Mouse (Mus musculus) testis, adult 2 months (tissue): ENCODE data around the gene Psmc3ip.

ENCODE experiments used
- CTCF ChIP-seq: fragments of 200-500 bp; IDR thresholded peaks from 2 replicates; pipeline ENCODE4 v1.5.1; 2012; ENCODE audit warnings: low read depth, mild to moderate bottlenecking, inconsistent platforms, low read length, moderate library complexity; ENCODE audit not compliant: control insufficient read depth, insufficient read depth, insufficient replicate concordance
- POLR2A ChIP-seq: fragments of 200-500 bp; IDR thresholded peaks from 2 replicates; pipeline ENCODE4 v1.6.1; 2012; ENCODE audit warnings: low read depth, mild to moderate bottlenecking, inconsistent platforms, low read length, moderate library complexity; ENCODE audit not compliant: control insufficient read depth

DNA sequence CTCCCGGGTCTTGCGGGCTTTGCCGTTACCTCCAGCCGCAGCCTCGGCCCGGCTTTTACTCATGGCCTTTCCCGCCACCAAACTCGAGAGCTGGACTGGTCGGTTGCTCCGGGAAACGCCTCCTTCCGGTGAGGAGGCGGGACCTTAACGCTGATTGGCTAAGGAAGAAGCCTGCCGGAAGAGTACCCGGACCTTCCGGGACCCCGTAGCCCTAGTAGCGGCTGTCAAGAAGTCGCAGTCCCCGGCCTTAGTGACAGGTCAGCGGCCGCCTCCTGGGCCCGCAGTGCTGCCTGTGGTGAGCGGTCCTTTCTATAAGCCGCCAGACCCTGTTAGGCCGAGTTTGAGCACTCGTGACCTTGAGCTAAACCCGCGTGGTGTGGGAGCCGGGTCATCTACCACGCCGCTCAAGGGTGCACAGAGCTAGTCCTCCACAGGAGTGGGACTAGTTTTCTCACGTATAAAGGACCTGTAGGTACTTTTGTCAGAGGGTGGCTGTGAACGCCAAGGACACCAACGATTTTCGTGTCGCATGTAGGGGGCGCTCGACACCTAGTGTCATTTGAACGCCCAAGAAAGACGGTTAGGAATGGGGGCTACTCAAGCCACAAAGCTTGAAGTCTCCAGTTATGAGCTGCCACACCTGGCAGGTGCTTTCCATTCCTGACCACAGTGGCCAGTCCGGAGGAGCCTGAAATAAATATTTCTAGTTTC, at the start of gene Psmc3ip:
- TF ChIP-seq POLR2A (peak; percentile 85), CTCF (peak; percentile 67; the same call in 1 of the 2 replicates)
